Comparison of ENCODE assay signal across 9 mouse cellular contexts in genomic region chr4:96705281-96705951, GRCm38 (mm10). TPM values are rescaled to one million over a fixed set of nuclear protein-coding genes. Genes with fewer than 3 reads are reported as not detected.
DNase-seq lines count a peak whose midpoint lies in the region; ATAC-seq and TF ChIP-seq lines count a peak whose summit lies in the region.
"Had no signal": no experiment of that assay in that cellular context is flagged by ENCODE, and none has a peak within 500 bp of the region (broad histone marks: within the 10 kb centered on the region; RNA-seq: fewer than 3 reads in every experiment).

No protein-coding gene starts in this region.

- H3K36me3 ChIP-seq in stomach, postnatal 0 days (ENCODE audit: control insufficient read depth, insufficient read depth, low read length) = no peaks in the 10 kb centered on the region

- H3K9me3 ChIP-seq in stomach, postnatal 0 days (ENCODE audit: control insufficient read depth, low read length) = no peaks in the 10 kb centered on the region

- intact Hi-C loops in heart, postnatal 10 days (cut with DNase I) = loop anchor here (5.0 to 10.0 kb wide), 2 partner anchors 1042 to 1739 kb away; no protein-coding TSS in a partner anchor
- intact Hi-C loops in heart, postnatal 25 days (cut with DNase I) = no loop called here

- H3K9ac ChIP-seq in stomach, postnatal 0 days (ENCODE audit: low read length) = no peak overlapping the region

- H3K4me1 ChIP-seq in stomach, postnatal 0 days (replicated peaks; ENCODE audit: control insufficient read depth, insufficient read depth) = no peaks in the 10 kb centered on the region

- no peak for TF ChIP-seq EP300 in stomach, postnatal 0 days (optimal IDR thresholded peaks at IDR 0.05)

- no peak overlapping the region for H3K4me3 ChIP-seq in layer of hippocampus, adult 2 months
- H3K4me3 ChIP-seq in stomach, postnatal 0 days (ENCODE audit: low read depth, low read length) = no peak overlapping the region

- TF ChIP-seq CTCF in layer of hippocampus, adult 2 months (conservative IDR thresholded peaks at IDR 0.05) = peak; percentile 92
- TF ChIP-seq CTCF in stomach, postnatal 0 days (IDR thresholded peaks at IDR 0.05; ENCODE audit: low read depth) = peak; percentile 71

- 0 out of 2 replicates have a peak, but pooled peaks have one; percentile 49 for ATAC-seq in megakaryocyte, adult 5-6 weeks (ENCODE audit: poor library complexity, severe bottlenecking)
- ATAC-seq in stomach, postnatal 0 days (ENCODE audit: low FRiP score, low TSS enrichment) = no peak

- H3K27me3 ChIP-seq in stomach, postnatal 0 days (ENCODE audit: control insufficient read depth, insufficient read depth, low read length) = no peaks in the 10 kb centered on the region

- 58% methylated on average over 2 of the region's 2 CpGs for WGBS in stomach, postnatal 0 days

- H3K27ac ChIP-seq in layer of hippocampus, adult 2 months = peak overlapping the region; percentile 78
- no peak overlapping the region for H3K27ac ChIP-seq in stomach, postnatal 0 days (replicated peaks)

- DNase-seq in heart, postnatal 10 days = peak; percentile 48 to 63
- no peak for DNase-seq in heart, postnatal 25 days (ENCODE audit: low spot score)
- peak; percentile 67 for DNase-seq in Muller cell, postnatal 12 days (ENCODE audit: inconsistent ontology term)
- DNase-seq in cerebellum, postnatal 14 days = peak; percentile 83 to 84
- peak; percentile 50 for DNase-seq in gastrocnemius, postnatal 10 days
- DNase-seq in layer of hippocampus, adult 2 months (ENCODE audit: low spot score in 2 of 2) = peak; percentile 63 to 71
- no peak for DNase-seq in stomach, postnatal 0 days (ENCODE audit: low spot score)

- H3K4me2 ChIP-seq in stomach, postnatal 0 days (replicated peaks; ENCODE audit: low read depth) = no peak overlapping the region

RNA-seq across cellular contexts. Expression of gene Cyp2j5, which starts 41.5 kb away (rescaled TPM):
- total RNA-seq in heart, postnatal 10 days (2021) = not detected
- total RNA-seq in heart, postnatal 25 days (2021) = not detected
- under 1 TPM in 1 of 2 experiments, not detected in 1; 0.14 TPM for total RNA-seq in gastrocnemius, postnatal 10 days (2021)
- not detected for total RNA-seq in layer of hippocampus, adult 2 months (2021)
- not detected in 2 replicates for total RNA-seq in megakaryocyte, adult 5-6 weeks (2015)
- total RNA-seq in megakaryocyte, adult 5-6 weeks (2017) = not detected in 2 replicates
- 0.04 and 0.05 TPM in 2 replicates for polyA plus RNA-seq in stomach, postnatal 0 days (2015; fragmentation: Nextera tagmentation; extraction: Ambion mirVana)
- polyA plus RNA-seq: heart, embryonic 16.5 days had no signal

Comparison
In these comparisons a context has a peak if more than half of its experiments do, and no peak if none do; other contexts are left out.
1. DNase-seq: peak in heart, postnatal 10 days (2 of 2), Muller cell, postnatal 12 days (single experiment), cerebellum, postnatal 14 days (2 of 2), gastrocnemius, postnatal 10 days (single experiment) and layer of hippocampus, adult 2 months (2 of 2); none in heart, postnatal 25 days (single experiment) and stomach, postnatal 0 days (single experiment).